Mouse (Mus musculus) cerebellum, adult 2 months (tissue): ENCODE results near the gene Zfp12.

ENCODE experiments used
- CTCF ChIP-seq: fragments of 200-500 bp; IDR thresholded peaks from 2 replicates; pipeline ENCODE4 v1.5.1; 2011; ENCODE audit warnings: low read depth, mild to moderate bottlenecking, control low read depth, low read length, moderate library complexity, borderline replicate concordance; ENCODE audit not compliant: insufficient read depth
- POLR2A ChIP-seq: fragments of 200-500 bp; IDR thresholded peaks from 2 replicates; pipeline ENCODE4 v1.6.1; 2011; ENCODE audit warnings: low read length, control low read depth, borderline replicate concordance; ENCODE audit not compliant: insufficient read depth

DNA sequence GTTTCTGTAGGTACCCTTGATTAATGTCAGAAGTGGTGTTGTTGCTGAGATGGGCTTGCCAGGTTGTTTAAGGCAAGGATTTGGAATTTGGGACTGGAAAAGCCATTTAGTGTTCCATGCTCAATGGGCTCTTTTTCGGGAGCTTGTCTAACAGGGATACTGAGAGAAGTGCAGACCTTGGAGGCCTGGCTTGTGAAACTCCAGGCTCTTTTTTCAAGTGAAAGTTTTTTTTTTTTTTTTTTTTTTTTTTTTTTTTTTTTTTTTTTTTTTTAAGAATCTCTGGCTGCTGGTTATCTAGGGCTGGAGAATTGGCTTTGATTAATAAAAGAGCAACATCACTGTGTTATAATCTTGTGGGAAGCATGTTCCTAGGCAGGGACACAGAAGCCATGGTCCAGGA, 12.7 kb upstream of the Zfp12 start:
- no peak for TF ChIP-seq POLR2A
- TF ChIP-seq CTCF: no peak
